Mouse (Mus musculus) monocyte, adult 59 days (primary cell): ENCODE measurements around the gene Lcn3. TPM values are rescaled to one million over a fixed set of nuclear protein-coding genes. Genes with fewer than 3 reads are reported as not detected.

Experiments used
- total RNA-seq, 2 experiments: library from RNA; stranded (reverse); gene quantifications; one replicate each; pipeline ENCODE4 v1.2.4; 2023

The Lcn3 gene
- not detected for total RNA-seq

GRCm38 (mm10) chr2:25765269-25765668, at the start of gene Lcn3:
Gene Lcn3 (plus strand): TSS chr2:25765569.

DNA sequence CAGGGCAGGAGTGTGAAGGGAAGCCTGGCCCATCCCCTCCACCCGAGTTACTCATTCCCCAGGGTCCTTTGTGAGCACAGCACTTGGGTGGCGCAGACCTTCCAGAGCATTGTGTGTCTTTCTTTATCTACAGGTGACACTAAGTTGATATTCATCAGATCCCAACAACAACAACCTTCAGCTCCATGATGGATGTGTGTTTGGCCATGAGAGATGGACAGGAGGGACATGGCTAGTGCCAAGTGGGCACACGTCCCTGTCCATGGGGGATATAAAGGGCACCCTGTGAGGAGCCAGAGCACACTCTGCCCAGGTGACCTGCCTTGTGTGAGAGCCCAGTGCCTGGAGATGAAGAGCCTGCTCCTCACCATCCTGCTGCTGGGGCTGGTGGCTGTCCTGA, 28.7 kb upstream of the Lcn3 start, which contains the start of gene Obp2b:
Obp2b (plus strand) TSS at position 301 of the 400 bp plus-strand sequence.

DNA sequence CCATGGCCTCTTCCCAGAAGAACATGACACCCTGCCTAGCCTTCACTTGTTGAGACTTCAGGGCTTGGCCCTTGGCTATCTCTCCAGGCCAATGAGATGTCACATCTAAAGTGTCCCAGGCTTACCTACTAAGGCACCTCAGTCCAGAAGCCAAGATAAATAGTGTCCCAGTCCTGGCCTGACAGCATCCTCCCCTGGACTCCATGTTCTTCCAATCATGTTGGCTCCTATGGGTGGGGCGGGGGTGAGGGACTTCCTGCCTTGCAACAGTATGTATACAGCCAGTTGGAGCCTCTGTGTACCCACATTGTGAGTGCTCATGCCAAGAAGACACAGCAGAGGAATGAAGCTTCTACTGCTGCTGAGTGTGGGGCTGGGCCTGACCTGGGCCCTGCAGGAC, 11.3 kb downstream of the Lcn3 start, which contains the start of gene Lcn11:
Lcn11 (plus strand) TSS at position 301 of the 400 bp plus-strand sequence.

GRCm38 (mm10) chr2:25781957-25782356, 16.6 kb downstream of the Lcn3 start, which contains the start of gene Gm13539:
Gene Gm13539 (plus strand): TSS chr2:25782257.

GRCm38 (mm10) chr2:25815748-25816147, 50.4 kb downstream of the Lcn3 start, which contains the start of gene Glt6d1:
Gene Glt6d1 (minus strand): TSS chr2:25815848.

Other genes starting within 250 kb of the Lcn3 start
- 10 to 100 TPM; 26.9 to 27.7 TPM for gene Traf2, start 218.6 kb upstream of the Lcn3 start, total RNA-seq
- gene Edf1, start 207.7 kb upstream of the Lcn3 start, total RNA-seq: 100 to 1,000 TPM; 117 to 141 TPM
- gene Mamdc4, start 190.7 kb upstream of the Lcn3 start, total RNA-seq: 1 to 10 TPM; 1.4 to 1.7 TPM
- 1 to 10 TPM; 6.0 to 7.4 TPM for gene Phpt1, start 190.3 kb upstream of the Lcn3 start, total RNA-seq
- 1 to 10 TPM; 2.2 to 3.5 TPM for gene Ajm1, start 183.8 kb upstream of the Lcn3 start, total RNA-seq
- gene Rabl6, start 157.0 kb upstream of the Lcn3 start, total RNA-seq: 10 to 100 TPM; 72.6 to 82.4 TPM
- gene Ccdc183, start 147.9 kb upstream of the Lcn3 start, total RNA-seq: not detected
- 10 to 100 TPM; 21.2 to 22.8 TPM for gene Tmem141, start 143.6 kb upstream of the Lcn3 start, total RNA-seq
- 100 to 1,000 TPM; 205 to 232 TPM for gene Fcna, start 137.5 kb upstream of the Lcn3 start, total RNA-seq
- not detected for gene Lcn8, start 112.4 kb upstream of the Lcn3 start, total RNA-seq
- gene Lcn5, start 107.6 kb upstream of the Lcn3 start, total RNA-seq: not detected
- not detected for gene Lcn6, start 88.8 kb upstream of the Lcn3 start, total RNA-seq
- gene Lcn10, start 82.8 kb upstream of the Lcn3 start, total RNA-seq: not detected
- not detected for gene Obp2a, start 65.5 kb upstream of the Lcn3 start, total RNA-seq
- gene Bmyc, start 58.8 kb upstream of the Lcn3 start, total RNA-seq: 10 to 100 TPM; 15.9 to 20.1 TPM
- not detected for gene Obp2b, start 28.6 kb upstream of the Lcn3 start, total RNA-seq
- not detected for gene Lcn11, start 11.4 kb downstream of the Lcn3 start, total RNA-seq
- not detected for gene Gm13539, start 16.7 kb downstream of the Lcn3 start, total RNA-seq
- not detected for gene Glt6d1, start 50.3 kb downstream of the Lcn3 start, total RNA-seq
- not detected for gene Lcn9, start 57.6 kb downstream of the Lcn3 start, total RNA-seq
- gene Sohlh1, start 81.7 kb downstream of the Lcn3 start, total RNA-seq: not detected
- not detected for gene Kcnt1, start 98.2 kb downstream of the Lcn3 start, total RNA-seq
- 10 to 100 TPM; 12.0 to 16.6 TPM for gene Camsap1, start 217.7 kb downstream of the Lcn3 start, total RNA-seq